Mouse (Mus musculus) hindbrain, embryonic 12.5 days (tissue): ENCODE results near the gene Ahsg. TPM values are rescaled to one million over a fixed set of nuclear protein-coding genes. Genes with fewer than 3 reads are reported as not detected.

Experiments used
- ATAC-seq: fragments of 200-750 bp; cut with Nextera tagmentation; 2 replicates; pipeline ENCODE4 v1.8.0; 2017; ENCODE audit warnings: moderate TSS enrichment; ENCODE audit not compliant: low FRiP score
- H3K27ac ChIP-seq: fragments of 300-500 bp; sonication (generic); 2 replicates; pipeline ENCODE4 v1.5.1; 2016; ENCODE audit warnings: mild to moderate bottlenecking
- H3K27me3 ChIP-seq: fragments of 300-500 bp; sonication (generic); 2 replicates; pipeline ENCODE4 v1.6.1; 2016; ENCODE audit warnings: mild to moderate bottlenecking
- H3K36me3 ChIP-seq: fragments of 300-500 bp; sonication (generic); 2 replicates; pipeline ENCODE4 v1.6.1; 2016; ENCODE audit warnings: mild to moderate bottlenecking
- H3K4me1 ChIP-seq: fragments of 300-500 bp; sonication (generic); 2 replicates; pipeline ENCODE4 v1.6.1; 2016
- H3K4me2 ChIP-seq: fragments of 300-500 bp; sonication (generic); replicated peaks from 2 replicates; pipeline ENCODE4 v1.6.1; 2016; ENCODE audit warnings: mild to moderate bottlenecking
- H3K4me3 ChIP-seq: fragments of 300-500 bp; sonication (generic); 2 replicates; pipeline ENCODE4 v1.5.1; 2016; ENCODE audit warnings: mild to moderate bottlenecking
- H3K9ac ChIP-seq: fragments of 300-500 bp; sonication (generic); 2 replicates; pipeline ENCODE4 v1.6.1; 2016; ENCODE audit warnings: mild to moderate bottlenecking, moderate library complexity
- H3K9me3 ChIP-seq: fragments of 300-500 bp; sonication (generic); replicated peaks from 2 replicates; pipeline ENCODE4 v1.6.1; 2016; ENCODE audit warnings: mild to moderate bottlenecking
- WGBS: fragments of 180-500 bp; shearing (Covaris S2); methylation state at CpG from one replicate; pipeline ENCODE4 v1.1.7; 2016; 5-methylcytosine and 5-hydroxymethylcytosine counted together
- polyA plus RNA-seq: library from polyadenylated mRNA; unstranded; fragments of >200 nt; fragmentation: Nextera tagmentation; extraction: Ambion mirVana; gene quantifications from 2 replicates; pipeline ENCODE4 v1.2.1, GENCODE M21; 2016

The Ahsg gene
- polyA plus RNA-seq, 1 experiment from 2014 or later: not detected

DNA sequence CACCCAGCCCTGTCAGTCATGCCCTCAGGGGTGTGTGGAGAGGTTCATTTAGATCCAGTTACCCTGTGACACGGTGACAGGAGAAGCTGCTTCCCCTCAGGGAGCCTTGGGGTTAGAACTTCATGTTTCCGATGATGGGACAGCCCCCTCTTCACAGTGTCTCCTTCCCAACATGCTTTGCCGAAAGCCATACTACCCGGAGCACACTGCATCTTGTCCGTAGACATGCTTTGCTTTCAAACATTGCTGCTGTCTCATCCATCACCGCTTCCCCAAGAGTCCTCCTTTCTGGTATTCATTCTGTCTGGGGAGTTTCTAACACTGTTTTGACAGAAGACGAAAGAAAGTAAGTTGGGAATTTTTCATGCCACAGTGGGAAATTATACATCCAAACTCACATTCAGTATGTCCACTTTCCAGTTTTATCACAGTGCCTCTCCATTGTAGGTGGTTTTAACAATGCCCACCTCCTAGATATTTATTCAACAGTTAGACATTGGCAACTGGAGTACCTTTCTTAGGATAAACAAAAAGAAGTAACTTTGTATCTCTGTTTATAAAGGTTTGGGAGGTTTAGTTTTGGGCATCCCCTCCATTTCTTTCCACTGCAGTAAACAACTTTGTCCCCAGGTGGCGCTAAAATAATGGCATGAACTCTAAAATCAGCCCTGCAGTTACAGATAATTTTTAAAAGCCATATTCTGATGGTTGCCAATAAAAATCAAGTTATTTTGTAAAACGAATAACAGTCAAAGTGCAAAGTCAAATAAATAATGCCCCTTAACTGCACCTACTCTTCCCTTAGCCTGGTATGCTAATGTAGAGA lies 14.6 kb upstream of the Ahsg start:
- Histone ChIP-seq H3K36me3 (peaks cover 26% of the 10 kb centered on the region), H3K4me3 (no peak overlapping the region), H3K4me2 (no peak overlapping the region), H3K9ac (no peak overlapping the region), H3K27ac (no peak overlapping the region), H3K27me3 (no peaks in the 10 kb centered on the region), H3K4me1 (peaks cover 5% of the 10 kb centered on the region), H3K9me3 (no peaks in the 10 kb centered on the region)
- WGBS: 42% methylated on average over 9 of the region's 9 CpGs
- no peak for ATAC-seq

DNA sequence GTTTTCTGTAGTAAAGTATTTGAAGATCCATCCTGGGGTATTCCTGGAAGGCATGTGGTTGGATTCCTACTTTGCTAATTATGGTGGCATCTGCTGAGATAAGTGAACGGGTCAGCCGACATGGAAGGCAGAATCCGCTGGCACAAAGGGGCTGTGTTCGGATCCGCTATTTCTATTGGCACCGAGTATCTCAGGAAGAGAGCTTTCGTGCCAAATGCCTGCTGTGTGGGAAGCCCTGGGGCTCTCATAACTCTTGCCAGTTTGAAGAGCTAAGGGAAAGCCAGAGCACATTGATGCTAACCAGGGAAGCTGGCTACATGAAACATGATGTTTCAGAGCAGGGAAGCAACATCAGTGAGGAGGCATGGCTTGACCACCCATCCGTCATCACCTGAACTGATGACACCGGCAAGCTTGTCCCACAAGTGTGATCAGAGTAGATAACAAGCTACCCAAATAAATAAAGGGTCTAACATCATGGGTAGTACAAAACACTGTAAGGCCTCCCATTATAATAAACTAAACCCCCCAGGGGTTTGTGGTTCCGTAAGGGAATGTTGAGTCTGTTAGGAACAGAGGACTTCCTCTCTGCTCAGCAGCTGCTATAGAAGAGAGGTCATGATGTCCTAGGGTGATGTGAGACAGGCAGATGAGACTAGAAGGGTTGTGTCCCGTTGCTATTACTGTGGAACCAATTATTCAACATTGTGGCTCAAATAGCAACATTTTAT lies 13.3 kb upstream of the Ahsg start:
- WGBS: 82% methylated on average over 11 of the region's 11 CpGs
- H3K9ac ChIP-seq: no peak overlapping the region
- peaks cover 5% of the 10 kb centered on the region for H3K4me1 ChIP-seq
- H3K27ac ChIP-seq: no peak overlapping the region
- no peak overlapping the region for H3K4me3 ChIP-seq
- no peak overlapping the region for H3K4me2 ChIP-seq
- peaks cover 13% of the 10 kb centered on the region for H3K36me3 ChIP-seq
- no peaks in the 10 kb centered on the region for H3K27me3 ChIP-seq
- H3K9me3 ChIP-seq: no peaks in the 10 kb centered on the region
- ATAC-seq: no peak

DNA sequence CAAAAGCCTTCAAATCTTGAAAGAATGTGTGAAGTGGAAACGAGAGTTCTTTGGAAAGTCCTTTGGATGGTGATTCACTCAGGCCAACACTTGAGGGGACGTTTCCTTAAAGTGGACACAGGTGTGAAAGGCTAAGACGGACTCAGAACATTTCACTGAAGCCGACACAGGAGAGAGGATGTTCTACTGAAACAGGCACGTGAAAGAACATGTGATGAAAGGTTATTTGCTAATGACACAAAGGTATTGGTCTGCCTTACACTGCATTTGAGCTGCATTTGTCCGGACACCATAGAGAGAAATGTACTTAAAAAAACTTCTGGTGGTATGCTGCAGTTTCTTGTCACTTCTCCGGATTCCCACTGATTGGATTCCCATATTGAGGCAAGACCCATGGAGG lies 12.4 kb upstream of the Ahsg start:
- Histone ChIP-seq H3K4me2 (no peak overlapping the region), H3K9ac (no peak overlapping the region), H3K27ac (no peak overlapping the region), H3K27me3 (no peaks in the 10 kb centered on the region), H3K4me3 (no peak overlapping the region), H3K9me3 (no peaks in the 10 kb centered on the region), H3K36me3 (peaks cover 4% of the 10 kb centered on the region; the same call in 1 of the 2 replicates), H3K4me1 (peaks cover 5% of the 10 kb centered on the region)
- WGBS: 80% methylated on average over 7 of the region's 7 CpGs
- ATAC-seq: no peak

DNA sequence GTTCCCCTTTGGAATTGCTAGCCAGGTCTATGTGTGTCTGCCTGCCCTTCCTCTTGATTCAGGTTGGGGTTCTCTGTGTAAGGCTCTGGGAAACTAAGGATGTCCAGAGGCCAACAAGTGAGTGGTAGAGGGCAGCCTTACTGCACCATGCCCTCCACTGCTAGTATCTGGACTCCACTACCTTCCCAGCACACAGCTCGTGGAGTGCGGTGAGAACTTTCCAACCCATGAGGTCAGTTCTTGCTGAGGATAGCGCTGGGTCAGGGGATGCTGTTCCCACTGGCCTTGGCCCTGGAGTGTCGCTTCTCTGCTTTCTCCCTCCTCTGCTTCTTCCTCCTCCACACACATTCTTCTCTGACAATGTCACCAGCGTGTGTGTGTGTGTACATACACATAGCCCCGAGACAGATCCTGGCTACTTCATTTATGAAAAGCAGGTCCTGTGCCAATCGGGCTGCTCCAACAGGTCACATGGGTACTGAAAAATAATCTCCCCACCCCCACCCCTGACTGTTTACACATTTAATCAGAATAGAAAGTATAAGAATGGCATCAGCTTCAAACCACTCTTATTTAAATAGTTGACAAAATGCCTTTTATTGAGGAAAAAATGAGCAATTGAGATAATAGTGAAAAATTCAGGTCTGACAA lies 11.0 kb upstream of the Ahsg start:
- 61% methylated on average over 7 of the region's 7 CpGs for WGBS
- no peak overlapping the region for H3K4me3 ChIP-seq
- ATAC-seq: no peak
- no peaks in the 10 kb centered on the region for H3K36me3 ChIP-seq
- H3K4me1 ChIP-seq: peaks cover 5% of the 10 kb centered on the region
- H3K9ac ChIP-seq: no peak overlapping the region; the same call in 1 of the 2 replicates
- no peak overlapping the region for H3K4me2 ChIP-seq
- H3K27ac ChIP-seq: no peak overlapping the region
- no peaks in the 10 kb centered on the region for H3K27me3 ChIP-seq
- H3K9me3 ChIP-seq: no peaks in the 10 kb centered on the region

DNA sequence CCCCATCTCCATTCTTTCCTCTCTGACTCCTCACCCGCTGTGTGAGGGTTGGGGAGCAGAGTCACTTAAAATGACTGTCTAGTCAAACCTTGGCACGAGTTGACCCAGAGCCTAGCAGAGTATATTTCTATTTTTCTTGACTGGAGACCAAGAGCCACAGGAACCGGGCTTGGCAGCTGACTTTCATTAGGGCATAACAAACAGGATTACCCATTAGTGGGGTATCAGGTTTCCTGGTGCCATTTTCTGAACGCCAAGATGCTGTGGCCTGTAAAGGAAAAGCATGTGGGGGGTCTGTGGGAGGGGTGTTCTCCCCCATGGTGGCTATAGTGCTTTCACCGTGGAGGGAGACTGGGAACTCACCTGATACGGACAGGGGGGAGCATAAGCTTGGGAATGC lies 10.2 kb upstream of the Ahsg start:
- Histone ChIP-seq H3K27me3 (no peaks in the 10 kb centered on the region), H3K4me2 (no peak overlapping the region), H3K9me3 (no peaks in the 10 kb centered on the region), H3K4me3 (no peak overlapping the region), H3K27ac (no peak overlapping the region), H3K36me3 (no peaks in the 10 kb centered on the region), H3K4me1 (peaks cover 5% of the 10 kb centered on the region), H3K9ac (no peak overlapping the region; the same call in 1 of the 2 replicates)
- WGBS: 18% methylated on average over 6 of the region's 6 CpGs
- no peak for ATAC-seq

DNA sequence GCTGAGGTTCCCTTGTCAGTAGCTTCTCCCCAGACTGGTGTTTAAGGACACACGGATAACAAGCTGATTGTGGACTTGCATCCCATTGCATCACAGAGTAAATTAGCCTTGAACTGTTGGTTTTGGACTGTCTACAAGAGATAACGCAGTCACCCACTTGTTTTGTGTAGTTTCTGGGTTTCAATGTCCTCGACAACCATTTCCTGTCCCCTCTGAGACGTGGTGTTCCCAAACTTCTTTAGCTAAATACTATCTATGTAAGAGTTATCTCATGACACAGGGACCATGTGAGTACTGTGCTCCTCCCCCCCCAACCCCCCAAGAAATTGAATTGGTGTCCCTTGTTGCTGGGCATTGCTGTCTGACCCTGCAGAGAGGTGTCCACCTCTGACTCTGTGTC lies 9.6 kb upstream of the Ahsg start:
- no peaks in the 10 kb centered on the region for H3K36me3 ChIP-seq
- no peak for ATAC-seq
- H3K27me3 ChIP-seq: no peaks in the 10 kb centered on the region
- no peaks in the 10 kb centered on the region for H3K9me3 ChIP-seq
- no peak overlapping the region for H3K9ac ChIP-seq
- H3K4me2 ChIP-seq: no peak overlapping the region
- H3K4me1 ChIP-seq: peaks cover 5% of the 10 kb centered on the region
- H3K4me3 ChIP-seq: no peak overlapping the region
- WGBS: 74% methylated on average over 4 of the region's 4 CpGs
- H3K27ac ChIP-seq: no peak overlapping the region

DNA sequence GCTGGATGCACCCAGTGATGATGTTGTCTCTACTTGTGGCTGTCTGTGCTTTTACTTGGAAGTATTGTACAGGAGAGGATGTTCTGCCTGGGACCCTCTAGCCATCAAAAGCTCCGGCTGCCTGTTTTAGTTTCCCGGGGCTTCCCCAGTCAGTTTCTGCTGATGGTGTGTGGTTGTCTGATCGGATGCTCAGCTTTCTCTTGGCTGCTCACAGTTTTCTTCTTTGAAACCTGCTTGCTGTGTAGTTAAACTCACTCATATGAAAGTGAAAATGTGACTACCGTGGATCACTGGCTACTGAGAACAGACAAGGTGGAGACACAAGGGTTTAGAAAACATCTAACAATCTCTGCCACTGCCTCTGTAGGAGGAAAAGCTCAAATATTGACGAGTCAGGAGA lies 7.6 kb upstream of the Ahsg start:
- H3K4me1 ChIP-seq: peaks cover 5% of the 10 kb centered on the region
- no peaks in the 10 kb centered on the region for H3K36me3 ChIP-seq
- no peak overlapping the region for H3K4me3 ChIP-seq
- no peaks in the 10 kb centered on the region for H3K9me3 ChIP-seq
- ATAC-seq: no peak
- WGBS: 78% methylated on average over 5 of the region's 5 CpGs
- H3K27ac ChIP-seq: no peak overlapping the region
- no peak overlapping the region for H3K9ac ChIP-seq
- H3K4me2 ChIP-seq: no peak overlapping the region
- H3K27me3 ChIP-seq: no peaks in the 10 kb centered on the region

DNA sequence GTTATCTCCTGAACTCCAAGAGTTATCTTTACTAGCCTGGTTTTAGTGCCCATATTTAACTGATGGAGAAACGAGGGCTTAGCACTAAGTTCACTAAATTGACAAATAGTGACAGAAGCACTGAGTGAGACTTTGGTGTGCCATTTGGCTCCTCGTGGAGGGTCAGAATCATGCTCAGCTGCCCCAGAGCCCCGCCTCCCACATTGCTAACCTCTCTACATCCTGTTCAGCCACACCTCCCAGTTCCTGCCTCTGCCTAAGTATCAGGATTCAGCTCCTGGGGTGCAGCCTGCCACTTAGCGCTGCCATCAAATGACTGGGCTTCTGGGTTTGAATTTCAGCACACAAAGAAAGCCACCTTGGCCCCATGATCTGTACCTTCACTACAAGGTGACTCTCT lies 5.7 kb upstream of the Ahsg start:
- Histone ChIP-seq H3K36me3 (no peaks in the 10 kb centered on the region), H3K9me3 (no peaks in the 10 kb centered on the region)
- no peak for ATAC-seq

DNA sequence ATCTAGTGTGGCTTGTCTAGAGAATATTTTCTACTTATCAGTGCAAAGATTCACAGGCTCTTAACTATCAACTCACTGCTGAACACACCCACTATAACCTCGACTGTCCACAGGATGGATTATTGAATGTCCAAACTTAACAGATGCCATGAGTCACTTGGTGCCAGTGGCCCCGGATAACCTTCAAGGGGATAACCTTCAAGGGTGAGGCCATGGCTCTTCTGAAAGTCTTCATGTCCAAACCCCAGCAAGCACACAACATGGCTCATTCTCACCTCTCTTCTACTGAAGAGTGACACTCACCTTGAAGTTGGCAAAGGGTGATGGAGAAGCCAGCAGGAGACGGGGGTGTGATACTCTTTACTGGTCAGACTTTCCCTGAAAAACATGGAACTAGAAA lies 4.4 kb upstream of the Ahsg start:
- no peaks in the 10 kb centered on the region for H3K9me3 ChIP-seq
- no peaks in the 10 kb centered on the region for H3K4me1 ChIP-seq
- H3K4me2 ChIP-seq: no peak overlapping the region
- no peak for ATAC-seq
- H3K36me3 ChIP-seq: no peaks in the 10 kb centered on the region
- H3K27ac ChIP-seq: no peak overlapping the region
- no peak overlapping the region for H3K4me3 ChIP-seq
- no peak overlapping the region for H3K9ac ChIP-seq
- no peaks in the 10 kb centered on the region for H3K27me3 ChIP-seq
- WGBS: 81% methylated on average over 3 of the region's 3 CpGs

More for the DNA sequence above, 5.7 kb upstream of the Ahsg start:
- Histone ChIP-seq H3K4me3 (no peak overlapping the region), H3K4me2 (no peak overlapping the region), H3K27me3 (no peaks in the 10 kb centered on the region), H3K4me1 (peaks cover 5% of the 10 kb centered on the region), H3K9ac (no peak overlapping the region), H3K27ac (no peak overlapping the region)
- 56% methylated on average over 4 of the region's 4 CpGs for WGBS

DNA sequence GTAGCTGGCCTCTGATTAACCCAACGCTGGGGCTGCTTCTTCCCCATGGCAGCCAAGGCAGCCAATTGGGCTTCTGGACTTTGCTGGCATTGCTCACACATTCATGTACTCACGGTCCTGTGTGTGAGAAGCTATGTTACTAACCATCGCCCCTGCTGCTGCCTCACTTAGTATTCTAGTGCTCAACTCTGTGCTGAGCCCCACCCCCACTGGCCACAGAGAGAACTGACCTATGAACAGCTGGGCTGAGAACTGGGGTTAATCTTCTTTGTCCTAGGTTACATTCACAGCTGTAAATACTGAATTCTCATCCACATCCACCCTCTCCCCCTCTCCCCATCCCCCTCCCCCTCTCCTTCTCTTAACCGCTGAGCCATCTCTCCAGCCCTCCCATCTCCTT lies 2.2 kb upstream of the Ahsg start:
- H3K4me1 ChIP-seq: no peaks in the 10 kb centered on the region
- no peaks in the 10 kb centered on the region for H3K9me3 ChIP-seq
- no peak overlapping the region for H3K4me2 ChIP-seq
- ATAC-seq: no peak
- H3K36me3 ChIP-seq: no peaks in the 10 kb centered on the region
- no peak overlapping the region for H3K27ac ChIP-seq
- WGBS: 57% methylated on average over 4 of the region's 4 CpGs
- H3K9ac ChIP-seq: no peak overlapping the region
- no peak overlapping the region for H3K4me3 ChIP-seq
- H3K27me3 ChIP-seq: no peaks in the 10 kb centered on the region

DNA sequence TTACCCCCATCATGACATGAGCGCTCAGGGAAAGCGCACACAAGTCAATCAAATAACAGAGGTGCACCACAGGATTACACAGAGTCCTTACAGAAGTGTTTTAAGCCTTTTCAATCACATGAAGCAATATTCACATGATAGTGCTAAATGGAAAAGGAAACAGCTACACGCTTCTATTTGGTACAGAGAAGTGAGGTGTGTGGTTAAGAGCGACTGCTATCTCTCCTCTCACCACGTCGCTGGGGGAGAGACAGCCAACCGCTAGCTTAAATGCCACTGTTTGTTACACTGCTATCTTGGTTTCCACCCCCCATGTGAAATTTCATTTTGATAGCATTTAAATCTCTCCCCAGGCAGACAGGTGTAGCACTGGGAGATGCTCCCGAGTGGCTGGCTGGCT lies 1.4 kb upstream of the Ahsg start:
- H3K4me1 ChIP-seq: no peaks in the 10 kb centered on the region
- H3K4me3 ChIP-seq: no peak overlapping the region
- H3K36me3 ChIP-seq: no peaks in the 10 kb centered on the region
- H3K27ac ChIP-seq: no peak overlapping the region
- H3K27me3 ChIP-seq: no peaks in the 10 kb centered on the region
- no peak overlapping the region for H3K4me2 ChIP-seq
- ATAC-seq: no peak
- no peak overlapping the region for H3K9ac ChIP-seq
- no peaks in the 10 kb centered on the region for H3K9me3 ChIP-seq
- 92% methylated on average over 8 of the region's 8 CpGs for WGBS

DNA sequence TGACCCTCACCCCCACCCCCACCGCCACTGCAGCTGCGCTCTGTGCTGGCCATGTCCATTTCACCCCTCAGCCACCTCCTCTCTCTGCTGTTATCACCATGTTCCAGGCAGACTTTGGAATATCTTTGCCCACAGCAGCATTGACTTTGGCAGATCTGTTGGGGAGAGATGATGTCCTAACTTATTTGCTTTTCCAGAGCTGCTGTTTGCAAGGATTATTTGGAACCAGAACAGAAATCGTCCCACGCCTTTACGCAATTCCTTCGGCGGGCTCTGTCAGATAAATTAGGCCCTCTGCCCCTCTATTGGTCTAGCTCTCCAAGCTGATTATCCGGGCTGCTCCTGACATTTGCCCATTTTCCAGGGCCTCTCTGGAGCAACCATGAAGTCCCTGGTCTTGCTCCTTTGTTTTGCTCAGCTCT lies 667 bp downstream of the Ahsg start:
- Histone ChIP-seq H3K9me3 (no peaks in the 10 kb centered on the region), H3K4me2 (no peak overlapping the region), H3K9ac (no peak overlapping the region), H3K4me3 (no peak overlapping the region), H3K27ac (no peak overlapping the region), H3K27me3 (no peaks in the 10 kb centered on the region), H3K4me1 (no peaks in the 10 kb centered on the region), H3K36me3 (no peaks in the 10 kb centered on the region)
- 90% methylated on average over 8 of the region's 8 CpGs for WGBS
- ATAC-seq: no peak
